Mouse (Mus musculus) ES-Bruce4 (cell line): ENCODE data around the gene Rassf4. TPM values are rescaled to one million over a fixed set of nuclear protein-coding genes. Genes with fewer than 3 reads are reported as not detected.
"Not testable (repeated sequence)": the region's sequence is repeated elsewhere in the genome, so short reads cannot be mapped to it uniquely, and the experiment has no call there.

Experiments
- H3K27ac ChIP-seq: 2 replicates; pipeline ENCODE4 v1.5.1; 2012; ENCODE audit warnings: low read length, inconsistent platforms; ENCODE audit not compliant: insufficient read depth
- H3K27me3 ChIP-seq: 2 replicates; pipeline ENCODE4 v1.6.1; 2012; ENCODE audit warnings: mild to moderate bottlenecking, low read length, inconsistent platforms; ENCODE audit not compliant: control insufficient read depth, poor library complexity, insufficient read depth, severe bottlenecking
- H3K36me3 ChIP-seq: 2 replicates; pipeline ENCODE4 v1.6.1; 2012; ENCODE audit warnings: inconsistent platforms, mild to moderate bottlenecking, low read length, moderate library complexity; ENCODE audit not compliant: control insufficient read depth, poor library complexity, insufficient read depth, severe bottlenecking
- H3K4me1 ChIP-seq: one replicate; pipeline ENCODE4 v1.8.1; 2011; ENCODE audit warnings: low read length; ENCODE audit not compliant: control insufficient read depth, insufficient read depth
- H3K4me3 ChIP-seq: 2 replicates; pipeline ENCODE4 v1.5.1; 2011; ENCODE audit warnings: low read depth, mild to moderate bottlenecking, low read length
- H3K9ac ChIP-seq: 2 replicates; pipeline ENCODE4 v1.6.1; 2012; ENCODE audit warnings: low read depth, mild to moderate bottlenecking, inconsistent platforms; ENCODE audit not compliant: poor library complexity, severe bottlenecking
- H3K9me3 ChIP-seq: replicated peaks from 2 replicates; pipeline ENCODE4 v1.6.1; 2012; ENCODE audit warnings: mild to moderate bottlenecking, low read length, inconsistent platforms; ENCODE audit not compliant: control insufficient read depth, poor library complexity, insufficient read depth, severe bottlenecking
- CTCF ChIP-seq: IDR thresholded peaks from one replicate; pipeline ENCODE4 v1.8.1; 2011; ENCODE audit warnings: low read depth, low read length
- EP300 ChIP-seq: IDR thresholded peaks from 2 replicates; pipeline ENCODE4 v1.6.1; 2011; ENCODE audit warnings: low read depth, low read length; ENCODE audit not compliant: insufficient read depth
- POLR2A ChIP-seq: IDR thresholded peaks from one replicate; pipeline ENCODE4 v1.8.1; 2011; ENCODE audit warnings: low read length; ENCODE audit not compliant: insufficient read depth
- polyA plus RNA-seq: library from polyadenylated mRNA; stranded (reverse); fragments of >200 nt; gene quantifications from 2 replicates; pipeline ENCODE4 v1.2.4, GENCODE M21; 2011; ENCODE audit warnings: low read depth; ENCODE audit not compliant: missing spikeins, insufficient read depth, insufficient read length

The Rassf4 gene
- polyA plus RNA-seq, 1 experiment = 4.1 TPM

- TF ChIP-seq EP300 (no peak), POLR2A (no peak), CTCF (no peak)
- no peaks in the 10 kb centered on the region for H3K4me1 ChIP-seq
- no peaks in the 10 kb centered on the region for H3K27me3 ChIP-seq
- no peaks in the 10 kb centered on the region for H3K36me3 ChIP-seq
- no peak overlapping the region for H3K4me3 ChIP-seq
- H3K9ac ChIP-seq = no peak overlapping the region
- H3K27ac ChIP-seq = no peak overlapping the region
- no peaks in the 10 kb centered on the region for H3K9me3 ChIP-seq
These were observed 58.0 kb downstream of the Rassf4 start for GRCm38 (mm10) chr6:116615719-116616118.

GRCm38 (mm10) chr6:116607230-116607629 lies 66.5 kb downstream of the Rassf4 start:
- Histone ChIP-seq H3K4me1 (no peaks in the 10 kb centered on the region), H3K4me3 (no peak overlapping the region), H3K27me3 (no peaks in the 10 kb centered on the region), H3K27ac (no peak overlapping the region), H3K36me3 (no peaks in the 10 kb centered on the region), H3K9ac (no peak overlapping the region), H3K9me3 (no peaks in the 10 kb centered on the region)
- TF ChIP-seq EP300 = no peak
- TF ChIP-seq CTCF = no peak
- TF ChIP-seq POLR2A = no peak

- H3K9me3 ChIP-seq, H3K4me3 ChIP-seq, H3K4me1 ChIP-seq: not testable (repeated sequence)
These were observed 72.8 kb downstream of the Rassf4 start for GRCm38 (mm10) chr6:116600969-116601368.

GRCm38 (mm10) chr6:116584095-116584494 lies 89.7 kb downstream of the Rassf4 start, which contains the start of gene Olfr215:
TSS of gene Olfr215 (minus strand) at chr6:116584195.
- no peaks in the 10 kb centered on the region for H3K9me3 ChIP-seq
- H3K27me3 ChIP-seq = no peaks in the 10 kb centered on the region
- no peak within 1 kb of the TSS for H3K27ac ChIP-seq
- TF ChIP-seq CTCF (no peak), POLR2A (no peak), EP300 (no peak)
- no peaks in the 10 kb centered on the region for H3K36me3 ChIP-seq
- H3K9ac ChIP-seq = no peak within 1 kb of the TSS
- no peaks in the 10 kb centered on the region for H3K4me1 ChIP-seq
- no peak within 1 kb of the TSS for H3K4me3 ChIP-seq

More at GRCm38 (mm10) chr6:116600969-116601368, 72.8 kb downstream of the Rassf4 start:
- H3K27ac ChIP-seq, H3K27me3 ChIP-seq, H3K36me3 ChIP-seq, H3K9ac ChIP-seq: not testable (repeated sequence)

Other genes with a start within 250 kb of the Rassf4 start
- gene Alox5, start 212.8 kb downstream of the Rassf4 start, polyA plus RNA-seq = 5.6 and 6.5 TPM in 2 replicates
- not detected in 2 replicates for gene Olfr211, start 184.9 kb downstream of the Rassf4 start, polyA plus RNA-seq
- gene Olfr212, start 167.4 kb downstream of the Rassf4 start, polyA plus RNA-seq = not detected in 2 replicates
- gene Olfr213, start 135.5 kb downstream of the Rassf4 start, polyA plus RNA-seq = not detected in 2 replicates
- gene Gm5580, start 122.8 kb downstream of the Rassf4 start, polyA plus RNA-seq = not detected in 2 replicates
- gene Olfr214, start 119.7 kb downstream of the Rassf4 start, polyA plus RNA-seq = not detected in 2 replicates
- not detected in 2 replicates for gene Olfr215, start 89.8 kb downstream of the Rassf4 start, polyA plus RNA-seq
- 15.0 and 18.9 TPM in 2 replicates for gene Zfp422, start 45.0 kb downstream of the Rassf4 start, polyA plus RNA-seq
- gene Depp1, start 23.3 kb downstream of the Rassf4 start, polyA plus RNA-seq = not detected in 2 replicates
- gene Tmem72, start 43.0 kb upstream of the Rassf4 start, polyA plus RNA-seq = 0.05 and 0.07 TPM in 2 replicates